Mouse (Mus musculus): ENCODE results near the gene Mlh1.

GRCm38 (mm10) chr9:111320912-111321311 lies 49.3 kb upstream of the Mlh1 start:
- TF ChIP-seq CTCF (IDR thresholded peaks at IDR 0.05; ENCODE audit: borderline replicate concordance, control insufficient read depth, extremely low read depth, insufficient read depth, low read length, poor library complexity) (no peak), POLR2A (IDR thresholded peaks at IDR 0.05; ENCODE audit: control insufficient read depth, extremely low read depth, insufficient read depth, low read length, poor library complexity) (no peak)

Data from thymus, adult 2 months (tissue).